In genomic region chr1:52498786-52499450, GRCm38 (mm10) we compare ENCODE assay signal across 8 mouse cellular contexts. TPM values are rescaled to one million over a fixed set of nuclear protein-coding genes. Genes with fewer than 3 reads are reported as not detected.
DNase-seq lines count a peak whose midpoint lies in the region; ATAC-seq lines count a peak whose summit lies in the region.

No protein-coding gene starts in this region.

- DNase-seq in 416B (ENCODE audit: low read depth): peak; percentile 27
- DNase-seq in liver, embryonic 13.5 days: no peak
- no peak for DNase-seq in thymus, postnatal 10 days (ENCODE audit: low spot score in 2 of 2)
- no peak for DNase-seq in spleen, adult 18-20 months
- no peak for DNase-seq in left cerebral cortex, postnatal 36 days (ENCODE audit: low spot score in 2 of 2)

- peaks cover 28% of the 10 kb centered on the region for H3K27me3 ChIP-seq in erythroblast, embryonic 14.5 days (ENCODE audit: control insufficient read depth)
- H3K27me3 ChIP-seq in forebrain, embryonic 12.5 days: no peaks in the 10 kb centered on the region
- peaks cover 9% of the 10 kb centered on the region; the same call in 1 of the 2 replicates for H3K27me3 ChIP-seq in liver, embryonic 13.5 days

- no peaks in the 10 kb centered on the region for H3K36me3 ChIP-seq in erythroblast, embryonic 14.5 days (ENCODE audit: control insufficient read depth)
- no peaks in the 10 kb centered on the region for H3K36me3 ChIP-seq in forebrain, embryonic 12.5 days (replicated peaks)
- H3K36me3 ChIP-seq in liver, embryonic 13.5 days: no peaks in the 10 kb centered on the region

- 16% methylated on average over 6 of the region's 6 CpGs for WGBS in forebrain, embryonic 12.5 days
- 8% methylated on average over 6 of the region's 6 CpGs for WGBS in liver, embryonic 13.5 days (ENCODE audit: insufficient replicate concordance)

- H3K9me3 ChIP-seq in erythroblast, embryonic 14.5 days (ENCODE audit: control insufficient read depth, low read length): no peaks in the 10 kb centered on the region
- no peaks in the 10 kb centered on the region for H3K9me3 ChIP-seq in forebrain, embryonic 12.5 days
- no peaks in the 10 kb centered on the region for H3K9me3 ChIP-seq in liver, embryonic 13.5 days (replicated peaks)

- peak overlapping the region; percentile 72 for H3K4me3 ChIP-seq in erythroblast, embryonic 14.5 days (replicated peaks)
- peak overlapping the region; percentile 84 for H3K4me3 ChIP-seq in forebrain, embryonic 12.5 days (replicated peaks)
- peak overlapping the region; percentile 81 for H3K4me3 ChIP-seq in liver, embryonic 13.5 days (replicated peaks)

- H3K27ac ChIP-seq in forebrain, embryonic 12.5 days: no peak overlapping the region
- no peak overlapping the region for H3K27ac ChIP-seq in liver, embryonic 13.5 days

- intact Hi-C loops in left cerebral cortex, postnatal 36 days (cut with DNase I): loop anchor here (5.0 to 10.0 kb wide), 2 partner anchors 133 to 226 kb away; partner anchors contain the start of genes Mfsd6 and Nemp2

- H3K9ac ChIP-seq in forebrain, embryonic 12.5 days: no peak overlapping the region
- peak overlapping the region; percentile 84; the same call in 1 of the 2 replicates for H3K9ac ChIP-seq in liver, embryonic 13.5 days

- peaks cover 14% of the 10 kb centered on the region for H3K4me1 ChIP-seq in erythroblast, embryonic 14.5 days (ENCODE audit: control insufficient read depth)
- H3K4me1 ChIP-seq in forebrain, embryonic 12.5 days: no peaks in the 10 kb centered on the region
- H3K4me1 ChIP-seq in liver, embryonic 13.5 days (replicated peaks): peaks cover 27% of the 10 kb centered on the region

- ATAC-seq in erythroblast, adult 5-6 weeks (replicated peaks; ENCODE audit: low FRiP score, poor library complexity, severe bottlenecking): no peak
- no peak for ATAC-seq in forebrain, embryonic 12.5 days (ENCODE audit: low FRiP score)
- no peak for ATAC-seq in liver, embryonic 13.5 days (ENCODE audit: low read depth)

- H3K4me2 ChIP-seq in forebrain, embryonic 12.5 days: peak overlapping the region; percentile 72
- H3K4me2 ChIP-seq in liver, embryonic 13.5 days: peak overlapping the region; percentile 94

RNA-seq across cellular contexts. Expression of gene Nab1, which starts 1.6 kb away (rescaled TPM):
- polyA plus RNA-seq in erythroblast, embryonic 14.5 days (2012): 0.14 and 0.38 TPM in 2 replicates
- total RNA-seq in erythroblast, adult 5-6 weeks (2015; ENCODE audit: low replicate concordance): 12.3 and 19.8 TPM in 2 replicates
- 7.2 and 13.1 TPM in 2 replicates for total RNA-seq in erythroblast, adult 5-6 weeks (2017; ENCODE audit: low replicate concordance)
- 6.6 and 10.1 TPM in 2 replicates for polyA plus RNA-seq in forebrain, embryonic 12.5 days (2016; fragmentation: Nextera tagmentation; extraction: Ambion mirVana)
- polyA plus RNA-seq in liver, embryonic 13.5 days (2015; fragmentation: Nextera tagmentation; extraction: Ambion mirVana): 10.3 and 12.5 TPM in 2 replicates
- 10 to 100 TPM; 29.8 to 31.4 TPM for total RNA-seq in left cerebral cortex, postnatal 36 days (2021)
